Mouse (Mus musculus) heart, postnatal 0 days (tissue): ENCODE data around the gene Plppr1. TPM values are rescaled to one million over a fixed set of nuclear protein-coding genes. Genes with fewer than 3 reads are reported as not detected.

Experiments used
- ATAC-seq: fragments of 200-750 bp; cut with Nextera tagmentation; 2 replicates; pipeline ENCODE4 v1.8.0; 2017; ENCODE audit warnings: low read depth, moderate number of reproducible peaks, moderate library complexity; ENCODE audit not compliant: insufficient read depth
- DNase-seq: peaks from one replicate; pipeline ENCODE4 v3.0.0-alpha.2; 2016; ENCODE audit warnings: low spot score
- H3K27ac ChIP-seq: fragments of 300-500 bp; sonication (generic); 2 replicates; pipeline ENCODE4 v1.5.1; 2014; ENCODE audit warnings: low read depth, mild to moderate bottlenecking
- H3K27me3 ChIP-seq: fragments of 300-500 bp; sonication (generic); 2 replicates; pipeline ENCODE4 v1.6.1; 2014; ENCODE audit warnings: low read length, mixed read lengths; ENCODE audit not compliant: control insufficient read depth, insufficient read depth
- H3K36me3 ChIP-seq: fragments of 300-500 bp; sonication (generic); replicated peaks from 2 replicates; pipeline ENCODE4 v1.6.1; 2014; ENCODE audit warnings: low read length, mixed read lengths; ENCODE audit not compliant: control insufficient read depth, insufficient read depth
- H3K4me1 ChIP-seq: fragments of 300-500 bp; sonication (generic); 2 replicates; pipeline ENCODE4 v1.6.1; 2014; ENCODE audit warnings: antibody characterized with exemption; ENCODE audit not compliant: control insufficient read depth, insufficient read depth
- H3K4me2 ChIP-seq: fragments of 300-500 bp; sonication (generic); 2 replicates; pipeline ENCODE4 v1.6.1; 2014; ENCODE audit warnings: low read depth, mild to moderate bottlenecking, low read length, moderate library complexity
- H3K4me3 ChIP-seq: fragments of 300-500 bp; sonication (generic); 2 replicates; pipeline ENCODE4 v1.5.1; 2014; ENCODE audit warnings: low read depth, low read length
- H3K9ac ChIP-seq: fragments of 300-500 bp; sonication (generic); replicated peaks from 2 replicates; pipeline ENCODE4 v1.6.1; 2014; ENCODE audit warnings: low read depth, low read length, mixed read lengths
- H3K9me3 ChIP-seq: fragments of 300-500 bp; sonication (generic); replicated peaks from 2 replicates; pipeline ENCODE4 v1.6.1; 2016; ENCODE audit warnings: low read length; ENCODE audit not compliant: control insufficient read depth
- CTCF ChIP-seq: IDR thresholded peaks from 2 replicates; pipeline ENCODE4 v1.5.1; 2016; ENCODE audit warnings: antibody characterized with exemption, control low read depth, low read depth
- EP300 ChIP-seq: IDR thresholded peaks from 2 replicates; pipeline ENCODE4 v1.6.1; 2016; ENCODE audit warnings: antibody characterized with exemption, low read depth
- WGBS: fragments of 180-500 bp; shearing (Covaris S2); extraction: QIAGEN DNeasy Blood & Tissue Kit; methylation state at CpG from one replicate; pipeline ENCODE4 v1.1.7; 2014; 5-methylcytosine and 5-hydroxymethylcytosine counted together
- polyA plus RNA-seq: library from polyadenylated mRNA; unstranded; fragments of >200 nt; fragmentation: Nextera tagmentation; extraction: Ambion mirVana; gene quantifications from 2 replicates; pipeline ENCODE4 v1.2.1, GENCODE M21; 2015
- total RNA-seq: library from RNA; depleted of rRNA; stranded (reverse); fragments of >200 nt; gene quantifications from 2 replicates; pipeline ENCODE4 v1.2.3, GENCODE M21; 2014; ENCODE audit warnings: low replicate concordance

Plppr1 gene
- total and polyA plus RNA-seq, 2 experiments from 2014 or later: 3.7 to 5.2 TPM

DNA sequence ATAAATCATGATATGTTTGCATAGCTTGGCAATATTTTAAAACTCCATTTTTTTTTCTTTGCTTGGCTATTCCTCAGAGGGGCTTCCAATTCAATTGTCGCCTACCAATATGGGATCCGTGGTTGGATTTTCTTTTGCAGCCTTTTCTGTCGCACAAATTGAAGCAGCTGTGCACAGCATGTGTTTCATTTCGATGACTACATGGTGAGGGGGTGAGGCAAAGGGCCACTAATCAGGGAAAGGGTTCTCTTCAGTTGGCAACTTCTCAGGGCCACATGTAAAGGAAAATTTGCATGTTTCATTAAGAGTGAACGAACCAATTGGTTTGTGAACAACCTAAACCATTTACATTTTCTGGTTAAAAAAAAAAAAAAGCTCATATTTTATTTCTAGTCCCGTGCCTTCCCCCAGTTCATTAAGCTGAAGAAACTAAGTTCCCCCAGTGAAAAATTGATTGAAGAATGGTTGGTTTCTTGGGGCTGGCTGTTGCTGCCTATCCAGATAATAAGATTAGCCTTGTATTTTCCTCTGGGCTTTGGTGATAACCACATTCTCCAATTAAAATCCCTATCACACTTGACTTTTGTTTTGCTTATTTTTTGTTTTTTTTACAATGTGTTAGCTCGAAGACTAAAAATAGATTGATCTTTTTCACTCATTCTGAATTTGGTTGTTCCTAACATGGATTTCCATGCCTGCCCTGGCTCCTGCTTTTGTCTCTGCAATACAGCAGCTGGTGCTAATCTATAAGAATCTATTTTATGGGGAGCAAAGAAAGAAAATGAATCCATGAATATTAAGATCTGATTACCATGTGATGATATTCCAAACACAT, 43.1 kb downstream of the Plppr1 start:
- TF ChIP-seq CTCF: no peak
- no peak for TF ChIP-seq EP300
- Histone ChIP-seq H3K9ac (no peak overlapping the region), H3K27me3 (no peaks in the 10 kb centered on the region), H3K27ac (no peak overlapping the region), H3K36me3 (no peaks in the 10 kb centered on the region), H3K4me1 (no peaks in the 10 kb centered on the region), H3K4me2 (no peak overlapping the region), H3K9me3 (no peaks in the 10 kb centered on the region), H3K4me3 (no peak overlapping the region)
- DNase-seq (no peak), ATAC-seq (no peak)
- WGBS: 66% methylated on average over 7 of the region's 7 CpGs

DNA sequence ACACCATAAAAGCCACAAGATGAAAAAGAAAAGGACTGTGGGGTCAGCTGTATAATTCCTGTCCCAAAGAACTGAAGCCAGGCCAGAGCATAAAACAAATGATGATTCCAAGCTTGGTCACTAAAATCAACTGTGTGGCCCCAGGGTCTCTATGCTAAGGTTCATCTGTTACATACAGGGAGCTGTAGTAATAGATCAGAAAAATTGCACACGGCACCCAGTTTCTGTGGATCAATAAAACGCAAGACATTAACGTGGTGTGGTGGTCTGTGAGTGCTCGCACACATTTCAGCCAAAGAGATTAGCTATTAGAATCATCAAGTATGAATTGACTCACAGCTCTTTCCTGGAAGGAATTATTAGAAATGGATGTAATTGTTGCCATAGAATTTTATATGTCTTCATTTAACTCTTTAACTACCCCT, 43.7 kb downstream of the Plppr1 start:
- TF ChIP-seq CTCF: no peak
- no peak for TF ChIP-seq EP300
- no peak for ATAC-seq
- Histone ChIP-seq H3K27ac (no peak overlapping the region), H3K36me3 (no peaks in the 10 kb centered on the region), H3K4me3 (no peak overlapping the region), H3K4me2 (no peak overlapping the region), H3K9ac (no peak overlapping the region), H3K27me3 (no peaks in the 10 kb centered on the region), H3K9me3 (no peaks in the 10 kb centered on the region), H3K4me1 (no peaks in the 10 kb centered on the region)
- WGBS: 92% methylated on average over 4 of the region's 4 CpGs
- no peak for DNase-seq

DNA sequence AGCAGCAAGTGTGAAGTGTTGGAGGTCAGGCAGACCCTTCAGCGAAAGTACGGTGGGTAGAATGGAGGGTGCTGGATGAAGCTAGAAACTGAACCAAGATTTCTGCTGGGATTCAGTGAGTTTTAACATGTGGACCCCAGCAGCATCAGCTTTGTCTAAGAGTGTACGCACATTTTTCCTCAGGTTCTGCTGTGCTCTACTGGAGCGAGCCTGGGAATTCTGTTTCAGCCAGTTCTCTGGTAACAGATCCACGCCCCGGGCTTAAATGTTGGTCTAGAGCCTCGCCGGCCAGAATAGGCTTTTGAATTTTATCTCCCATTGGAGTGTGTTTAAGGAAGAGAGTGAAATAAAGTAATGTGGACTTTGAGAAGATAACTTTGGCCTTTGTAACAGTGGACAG, 45.8 kb downstream of the Plppr1 start:
- DNase-seq: no peak
- WGBS: 85% methylated on average over 8 of the region's 8 CpGs
- no peaks in the 10 kb centered on the region for H3K9me3 ChIP-seq
- peaks cover 4% of the 10 kb centered on the region; the same call in 1 of the 2 replicates for H3K4me1 ChIP-seq
- ATAC-seq: no peak
- no peak overlapping the region for H3K9ac ChIP-seq
- H3K27me3 ChIP-seq: no peaks in the 10 kb centered on the region
- H3K4me3 ChIP-seq: no peak overlapping the region
- TF ChIP-seq EP300 (no peak), CTCF (no peak)
- no peak overlapping the region for H3K27ac ChIP-seq
- H3K36me3 ChIP-seq: no peaks in the 10 kb centered on the region
- H3K4me2 ChIP-seq: no peak overlapping the region

DNA sequence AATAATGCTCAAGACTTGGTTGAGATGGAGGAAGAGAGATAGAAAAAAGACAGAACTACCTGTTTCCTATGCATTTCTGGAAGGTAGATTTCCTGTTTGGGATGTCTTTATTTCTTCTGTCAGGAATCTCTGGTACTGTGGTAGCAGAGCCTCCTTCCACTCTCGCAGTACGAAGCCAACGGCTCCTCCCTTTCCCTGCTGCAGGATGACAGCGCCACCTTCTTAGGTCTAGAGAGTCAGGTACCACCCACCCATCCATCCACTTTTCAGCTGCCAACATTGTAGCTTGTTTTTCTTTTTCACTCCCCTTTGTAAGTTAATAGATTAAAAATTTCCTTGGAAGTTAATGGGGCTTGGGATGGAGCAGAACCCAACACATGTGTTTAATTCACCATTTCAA, 48.8 kb downstream of the Plppr1 start:
- no peak for DNase-seq
- no peak for ATAC-seq
- no peak overlapping the region for H3K4me3 ChIP-seq
- no peaks in the 10 kb centered on the region for H3K9me3 ChIP-seq
- H3K27ac ChIP-seq: no peak overlapping the region
- TF ChIP-seq EP300 (no peak), CTCF (no peak)
- H3K4me1 ChIP-seq: peaks cover 6% of the 10 kb centered on the region; the same call in 1 of the 2 replicates
- no peak overlapping the region for H3K4me2 ChIP-seq
- H3K36me3 ChIP-seq: no peaks in the 10 kb centered on the region
- no peaks in the 10 kb centered on the region for H3K27me3 ChIP-seq
- no peak overlapping the region for H3K9ac ChIP-seq
- 84% methylated on average over 4 of the region's 4 CpGs for WGBS

DNA sequence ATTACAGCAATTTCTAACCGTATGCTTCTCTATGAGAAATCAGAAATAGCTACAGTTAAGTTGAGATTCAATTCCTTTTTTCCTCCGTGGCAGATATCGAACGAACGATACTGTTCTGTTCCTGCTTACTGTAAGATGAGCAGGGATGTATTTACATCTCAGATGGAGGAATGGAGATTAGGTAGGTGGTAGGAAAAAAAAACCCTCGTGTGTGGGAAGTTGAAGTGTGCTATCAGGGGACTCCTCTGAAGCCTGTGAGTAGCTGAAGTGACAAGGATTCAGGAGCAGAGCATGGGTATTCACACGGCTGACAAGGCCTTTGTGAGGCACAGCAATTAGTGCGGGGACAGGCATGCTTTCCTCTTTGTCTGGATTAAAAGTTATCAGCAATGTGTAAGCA, 49.3 kb downstream of the Plppr1 start:
- peaks cover 6% of the 10 kb centered on the region; the same call in 1 of the 2 replicates for H3K4me1 ChIP-seq
- no peak overlapping the region for H3K4me3 ChIP-seq
- no peaks in the 10 kb centered on the region for H3K9me3 ChIP-seq
- no peak overlapping the region for H3K4me2 ChIP-seq
- DNase-seq: no peak
- ATAC-seq: no peak
- H3K36me3 ChIP-seq: no peaks in the 10 kb centered on the region
- TF ChIP-seq CTCF: no peak
- TF ChIP-seq EP300: no peak
- H3K9ac ChIP-seq: no peak overlapping the region
- WGBS: 70% methylated on average over 8 of the region's 8 CpGs
- no peaks in the 10 kb centered on the region for H3K27me3 ChIP-seq
- no peak overlapping the region for H3K27ac ChIP-seq

DNA sequence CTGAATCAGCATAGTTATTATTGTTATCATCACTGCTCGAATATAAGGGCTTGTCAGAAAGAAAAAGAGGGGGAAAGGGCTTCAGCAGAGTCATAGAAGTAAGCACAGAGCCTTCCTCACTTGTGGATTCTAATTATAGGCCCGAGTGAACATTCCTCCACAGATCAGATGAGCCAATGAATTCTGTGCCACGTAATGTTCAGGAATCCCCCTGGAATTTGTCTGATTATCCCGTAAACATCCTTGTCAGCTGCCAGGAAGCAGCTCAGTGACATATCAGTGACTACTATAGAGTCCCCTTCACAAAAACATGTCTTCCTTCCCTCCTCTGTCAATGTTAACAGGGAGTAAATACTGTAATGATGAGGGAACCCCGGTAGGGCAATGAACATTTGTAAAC, 50.9 kb downstream of the Plppr1 start:
- 5% methylated on average over 5 of the region's 5 CpGs for whole genome bisulfite sequencing
- no peak overlapping the region for H3K4me2 ChIP-seq
- H3K4me3 ChIP-seq: no peak overlapping the region
- ATAC-seq (peak; percentile 89), DNase-seq (peak; percentile 45)
- H3K27me3 ChIP-seq: no peaks in the 10 kb centered on the region
- peaks cover 6% of the 10 kb centered on the region; the same call in 1 of the 2 replicates for H3K4me1 ChIP-seq
- H3K36me3 ChIP-seq: no peaks in the 10 kb centered on the region
- no peak overlapping the region for H3K9ac ChIP-seq
- H3K27ac ChIP-seq: peak overlapping the region; percentile 44; the same call in 1 of the 2 replicates
- 0 out of 2 replicates have a peak, but pooled peaks have one; percentile 29 for TF ChIP-seq EP300
- TF ChIP-seq CTCF: no peak
- H3K9me3 ChIP-seq: no peaks in the 10 kb centered on the region
